Mouse (Mus musculus): ENCODE measurements around the gene Lax1.

DNA sequence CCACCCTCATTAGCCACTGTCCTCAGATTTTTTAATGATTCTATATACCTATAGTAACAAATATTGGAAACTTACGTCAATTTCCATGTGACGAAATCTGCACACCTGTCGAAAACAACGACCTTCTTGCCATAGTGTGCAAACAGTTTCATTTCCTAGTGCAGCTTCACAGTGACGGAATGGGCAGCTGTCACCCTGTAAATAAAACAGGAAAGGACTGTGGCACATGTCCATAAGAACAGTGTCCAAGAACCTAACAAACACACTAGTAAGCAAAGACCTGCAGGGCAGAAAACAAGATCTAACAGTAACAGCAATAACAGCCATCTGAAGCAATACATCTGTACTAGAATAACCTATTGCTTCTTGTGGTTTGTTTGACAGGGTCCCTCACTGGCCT lies 44.3 kb downstream of the Lax1 start:
- TF ChIP-seq CTCF (conservative IDR thresholded peaks at IDR 0.05 in 1 of 2, IDR thresholded peaks at IDR 0.05 in 1 of 2; ENCODE audit: low read depth in 2 of 2, low read length in 2 of 2) (no peak), USF1 (IDR thresholded peaks at IDR 0.05; ENCODE audit: low read depth, low read length) (no peak)

Data from CH12.LX (cell line).